Mouse (Mus musculus): ENCODE data around the gene Bach2. TPM values are rescaled to one million over a fixed set of nuclear protein-coding genes. Genes with fewer than 3 reads are reported as not detected.

Gene Bach2
- polyA plus RNA-seq, 1 experiment from 2014 or later, result 8.8 TPM

DNA sequence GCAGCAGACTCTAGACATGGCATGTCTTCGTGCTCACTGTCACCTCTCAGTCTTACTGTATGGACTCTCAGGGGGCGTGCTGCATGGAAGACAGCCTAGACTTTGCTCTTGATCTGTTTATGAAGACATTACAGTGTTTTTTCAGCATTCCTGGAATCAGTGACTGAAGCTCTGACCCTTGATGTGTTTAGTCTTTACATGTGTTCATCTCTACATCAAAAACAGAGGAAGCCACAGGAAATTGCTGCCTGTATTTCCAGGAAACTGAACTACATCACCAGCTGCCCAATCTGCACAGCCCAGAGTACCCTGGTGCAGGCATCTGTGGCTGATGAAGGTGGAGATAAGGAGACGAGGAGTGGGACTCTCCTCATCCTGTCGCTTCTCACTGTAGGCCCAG lies 52.8 kb downstream of the Bach2 start:
- Histone ChIP-seq H3K27me3 (ENCODE audit: insufficient read depth, poor library complexity, severe bottlenecking) (no peaks in the 10 kb centered on the region), H3K36me3 (no peaks in the 10 kb centered on the region), H3K9me3 (no peaks in the 10 kb centered on the region), H3K4me1 (peaks cover 51% of the 10 kb centered on the region), H3K4me3 (no peak overlapping the region), H3K27ac (0 out of 2 replicates have a peak overlapping the region, but pooled peaks have one; percentile 47)
- no peak for DNase-seq (ENCODE audit: low spot score)
- WGBS, result 57% methylated on average over 4 of the region's 4 CpGs

DNA sequence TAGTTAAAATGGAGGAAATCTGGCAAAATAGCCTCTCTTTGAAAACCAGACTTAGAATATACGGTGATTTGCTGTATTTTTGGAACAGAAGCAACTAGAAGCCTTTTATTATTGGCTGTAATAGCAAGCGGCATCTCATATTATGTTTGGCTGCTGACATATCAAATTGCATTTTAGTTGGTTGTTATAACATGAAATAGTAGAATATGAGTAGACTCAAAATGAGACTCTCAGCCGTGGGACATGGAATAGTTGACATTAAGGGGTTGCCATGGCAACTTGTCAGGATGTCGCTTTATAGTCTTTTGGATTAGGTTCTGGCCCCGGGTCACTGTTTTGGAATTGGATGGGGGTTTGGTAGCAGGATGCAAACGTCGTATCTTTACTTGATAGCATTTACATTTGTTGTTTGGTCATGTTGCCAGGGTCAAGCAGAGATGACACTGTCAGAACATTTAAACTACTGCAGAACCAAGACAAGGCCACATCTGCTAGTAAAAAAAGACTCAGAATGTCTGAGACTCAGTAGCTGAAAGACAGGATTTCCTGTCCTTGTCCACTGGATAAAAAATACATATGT lies 55.2 kb downstream of the Bach2 start:
- H3K4me3 ChIP-seq, result no peak overlapping the region
- no peaks in the 10 kb centered on the region for H3K9me3 ChIP-seq
- peaks cover 51% of the 10 kb centered on the region for H3K4me1 ChIP-seq
- WGBS, result 75% methylated on average over 7 of the region's 7 CpGs
- H3K36me3 ChIP-seq, result no peaks in the 10 kb centered on the region
- no peak overlapping the region for H3K27ac ChIP-seq
- H3K27me3 ChIP-seq (ENCODE audit: insufficient read depth, poor library complexity, severe bottlenecking), result no peaks in the 10 kb centered on the region
- no peak for DNase-seq (ENCODE audit: low spot score)

DNA sequence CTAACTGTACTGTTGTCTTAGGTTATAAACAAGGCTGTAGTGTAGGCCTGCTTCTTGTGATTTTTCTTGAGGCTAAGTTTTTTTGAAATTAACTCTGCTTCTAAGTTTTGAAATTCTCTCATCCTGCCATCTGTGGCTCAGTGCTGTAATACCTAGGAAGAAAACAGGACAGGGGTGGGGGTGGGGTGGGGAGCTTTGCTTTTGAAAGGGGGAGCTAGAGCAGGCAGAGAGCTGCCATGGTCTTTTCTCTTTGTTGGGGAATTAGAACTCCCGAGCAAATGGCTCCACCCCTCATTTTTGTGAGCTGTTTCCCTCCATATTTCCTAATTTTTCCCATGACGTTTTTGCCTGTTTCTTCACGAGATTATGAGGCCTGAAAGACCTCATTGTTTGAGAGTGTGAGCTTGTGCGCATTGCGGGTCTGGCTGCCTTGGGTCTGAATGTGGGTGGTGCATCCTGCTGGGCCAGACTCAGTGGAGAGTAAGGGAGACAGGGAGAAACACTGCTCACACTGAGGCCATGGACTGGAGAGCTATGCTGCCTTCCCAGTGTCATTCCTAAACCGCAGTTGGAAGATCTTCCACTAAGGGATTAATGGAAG lies 58.6 kb downstream of the Bach2 start:
- Histone ChIP-seq H3K27ac (peak overlapping the region; percentile 70), H3K9me3 (no peaks in the 10 kb centered on the region), H3K27me3 (ENCODE audit: insufficient read depth, poor library complexity, severe bottlenecking) (no peaks in the 10 kb centered on the region), H3K36me3 (no peaks in the 10 kb centered on the region), H3K4me3 (no peak overlapping the region), H3K4me1 (peaks cover 53% of the 10 kb centered on the region)
- WGBS, result 27% methylated on average over 6 of the region's 6 CpGs
- no peak for DNase-seq (ENCODE audit: low spot score)

DNA sequence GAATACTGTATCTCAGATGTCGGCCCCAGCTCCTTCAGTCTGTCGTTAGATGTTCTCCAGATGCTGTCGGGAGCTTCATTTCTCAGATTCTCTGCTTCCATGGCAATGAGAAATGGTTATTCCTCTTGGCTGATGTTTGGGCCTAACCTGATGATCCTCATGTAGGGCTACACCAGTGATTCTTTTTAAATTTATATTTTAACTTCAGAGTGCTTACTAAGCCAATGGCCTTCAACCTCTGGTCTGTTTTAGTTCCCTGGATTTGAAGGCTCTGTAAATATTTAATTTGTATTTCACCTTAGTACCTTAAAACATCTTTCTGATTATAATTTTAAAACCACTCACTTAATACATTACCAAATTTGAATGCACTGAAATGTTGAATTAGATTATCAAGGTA lies 60.6 kb downstream of the Bach2 start:
- WGBS, result 14% methylated on average over 3 of the region's 3 CpGs
- H3K27ac ChIP-seq, result peak overlapping the region; percentile 59; the same call in 1 of the 2 replicates

DNA sequence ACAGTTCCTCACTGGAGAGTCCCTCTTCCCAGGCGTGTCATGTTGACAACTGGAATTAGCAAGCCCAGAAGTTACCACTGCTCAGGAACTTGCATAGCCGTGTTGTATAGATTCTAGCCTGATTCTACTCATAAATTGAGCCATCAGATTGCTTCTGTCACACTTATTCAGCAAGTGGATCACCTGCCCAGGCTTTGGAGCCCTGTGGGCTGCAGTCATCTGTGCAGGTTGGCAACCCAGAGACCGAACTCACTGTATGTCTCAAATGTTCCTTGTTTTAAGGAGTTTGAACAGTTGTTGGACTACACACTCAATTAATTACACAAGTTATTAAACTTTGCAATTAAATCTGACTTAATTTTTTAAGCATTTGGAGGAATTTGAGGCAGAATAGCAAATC lies 61.4 kb downstream of the Bach2 start:
- H3K4me1 ChIP-seq, result peaks cover 80% of the 10 kb centered on the region
- no peaks in the 10 kb centered on the region for H3K36me3 ChIP-seq
- no peak overlapping the region for H3K4me3 ChIP-seq
- peak overlapping the region; percentile 59; the same call in 1 of the 2 replicates for H3K27ac ChIP-seq
- H3K27me3 ChIP-seq (ENCODE audit: insufficient read depth, poor library complexity, severe bottlenecking), result no peaks in the 10 kb centered on the region
- no peaks in the 10 kb centered on the region for H3K9me3 ChIP-seq
- 75% methylated on average over 3 of the region's 3 CpGs for WGBS
- no peak for DNase-seq (ENCODE audit: low spot score)

More for the DNA sequence above, 60.6 kb downstream of the Bach2 start:
- H3K36me3 ChIP-seq, result no peaks in the 10 kb centered on the region
- no peak for DNase-seq (ENCODE audit: low spot score)
- H3K4me1 ChIP-seq, result peaks cover 72% of the 10 kb centered on the region
- H3K4me3 ChIP-seq, result no peak overlapping the region
- no peaks in the 10 kb centered on the region for H3K9me3 ChIP-seq
- H3K27me3 ChIP-seq (ENCODE audit: insufficient read depth, poor library complexity, severe bottlenecking), result no peaks in the 10 kb centered on the region

DNA sequence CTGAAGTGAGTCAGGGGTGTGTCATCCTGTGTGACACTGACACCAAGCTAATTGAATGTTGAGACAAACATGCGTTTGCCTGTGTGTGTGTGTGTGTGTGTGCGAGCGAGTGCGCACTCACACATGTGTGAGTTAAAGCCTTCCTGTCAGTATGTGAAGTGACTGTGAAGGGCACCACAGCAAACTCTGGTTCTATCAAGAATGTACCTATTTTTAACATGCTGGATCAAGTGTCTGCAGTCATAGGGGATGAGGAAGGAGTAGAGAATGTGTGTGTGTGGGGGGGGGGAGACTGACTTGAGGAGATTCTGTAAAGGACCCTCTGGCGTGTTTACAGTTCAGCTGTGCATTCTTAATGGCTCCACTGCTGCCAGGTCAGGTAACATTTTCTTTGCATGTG lies 64.1 kb downstream of the Bach2 start:
- Histone ChIP-seq H3K4me3 (peak overlapping the region; percentile 41), H3K27me3 (ENCODE audit: insufficient read depth, poor library complexity, severe bottlenecking) (no peaks in the 10 kb centered on the region), H3K4me1 (peaks cover 95% of the 10 kb centered on the region), H3K36me3 (no peaks in the 10 kb centered on the region), H3K9me3 (no peaks in the 10 kb centered on the region), H3K27ac (peak overlapping the region; percentile 84)
- WGBS, result 26% methylated on average over 5 of the region's 5 CpGs
- no peak for DNase-seq (ENCODE audit: low spot score)

DNA sequence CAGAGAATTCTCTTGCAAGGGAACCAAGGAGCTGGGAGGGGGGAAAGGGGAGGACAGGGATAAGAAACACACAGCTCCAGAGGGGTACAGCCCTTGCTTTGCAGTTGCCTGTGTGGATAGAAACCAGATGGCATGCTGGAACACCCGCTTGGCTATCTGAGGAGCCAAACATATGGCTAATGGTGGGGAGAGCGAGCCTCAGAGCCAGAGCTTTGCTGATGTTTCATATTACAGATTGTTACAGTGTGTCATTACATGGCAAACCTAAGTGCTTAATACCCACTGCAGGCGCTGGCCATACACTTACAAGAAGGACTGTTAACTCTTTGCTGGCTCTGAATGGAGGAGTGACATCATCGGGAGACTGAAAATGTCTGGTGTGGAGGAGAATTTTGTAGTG lies 64.5 kb downstream of the Bach2 start:
- Histone ChIP-seq H3K27me3 (ENCODE audit: insufficient read depth, poor library complexity, severe bottlenecking) (no peaks in the 10 kb centered on the region), H3K4me1 (peaks cover 96% of the 10 kb centered on the region), H3K4me3 (peak overlapping the region; percentile 41), H3K9me3 (no peaks in the 10 kb centered on the region), H3K36me3 (no peaks in the 10 kb centered on the region), H3K27ac (peak overlapping the region; percentile 84)
- WGBS, result 13% methylated on average over 4 of the region's 4 CpGs
- peak; percentile 84 for DNase-seq (ENCODE audit: low spot score)

DNA sequence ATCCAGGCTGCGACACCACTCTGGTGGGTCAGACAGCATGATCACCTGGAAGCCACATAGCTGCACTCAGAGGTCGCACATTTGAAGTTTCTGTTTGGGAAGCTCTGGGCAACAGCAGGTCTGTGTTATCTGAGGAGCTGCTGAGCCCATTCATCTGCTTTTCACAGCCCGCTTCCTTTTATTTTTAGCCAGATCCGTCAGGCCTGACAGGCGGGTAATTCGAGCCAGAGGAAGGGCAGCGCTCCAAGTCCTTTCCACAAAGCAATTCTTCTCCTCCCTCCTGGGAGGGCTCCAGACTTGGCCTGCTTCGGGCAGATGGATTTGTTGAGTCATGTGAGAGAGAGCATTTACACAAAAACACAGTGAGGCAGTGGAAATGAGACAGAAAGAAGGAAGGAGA lies 65.1 kb downstream of the Bach2 start:
- H3K9me3 ChIP-seq, result no peaks in the 10 kb centered on the region
- peak; percentile 94 for DNase-seq (ENCODE audit: low spot score)
- H3K36me3 ChIP-seq, result no peaks in the 10 kb centered on the region
- H3K27ac ChIP-seq, result peak overlapping the region; percentile 84
- peaks cover 90% of the 10 kb centered on the region for H3K4me1 ChIP-seq
- H3K27me3 ChIP-seq (ENCODE audit: insufficient read depth, poor library complexity, severe bottlenecking), result no peaks in the 10 kb centered on the region
- peak overlapping the region; percentile 41 for H3K4me3 ChIP-seq
- WGBS, result 1% methylated on average over 8 of the region's 8 CpGs

DNA sequence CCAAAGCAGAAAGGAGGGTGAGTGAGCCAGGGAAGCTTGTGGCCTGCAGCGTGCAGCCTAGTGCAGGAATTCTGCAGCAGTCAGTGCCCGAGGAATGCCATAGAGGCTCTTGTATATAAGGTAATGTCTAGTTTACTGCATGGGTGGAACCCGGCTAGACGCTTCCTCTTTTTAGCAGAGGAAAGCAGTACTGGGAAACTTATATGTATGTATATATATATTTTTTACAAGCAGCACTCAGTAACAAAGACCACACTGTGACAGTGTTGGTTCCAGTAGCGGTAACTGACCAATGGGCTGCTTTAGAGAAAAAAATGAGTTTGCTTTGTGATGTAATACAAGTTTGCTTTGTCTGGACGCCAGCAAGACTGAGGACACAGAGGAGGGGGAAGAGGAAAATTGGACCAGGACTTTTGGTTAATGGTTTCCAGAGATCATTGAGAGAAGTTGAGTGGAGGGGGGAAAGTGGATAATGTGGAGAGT lies 65.7 kb downstream of the Bach2 start:
- H3K36me3 ChIP-seq, result no peaks in the 10 kb centered on the region
- peak overlapping the region; percentile 84 for H3K27ac ChIP-seq
- H3K4me1 ChIP-seq, result peaks cover 84% of the 10 kb centered on the region
- H3K4me3 ChIP-seq, result peak overlapping the region; percentile 15; the same call in 1 of the 2 replicates
- H3K9me3 ChIP-seq, result no peaks in the 10 kb centered on the region
- no peaks in the 10 kb centered on the region for H3K27me3 ChIP-seq (ENCODE audit: insufficient read depth, poor library complexity, severe bottlenecking)
- 37% methylated on average over 6 of the region's 6 CpGs for whole genome bisulfite sequencing
- DNase-seq (ENCODE audit: low spot score), result no peak

DNA sequence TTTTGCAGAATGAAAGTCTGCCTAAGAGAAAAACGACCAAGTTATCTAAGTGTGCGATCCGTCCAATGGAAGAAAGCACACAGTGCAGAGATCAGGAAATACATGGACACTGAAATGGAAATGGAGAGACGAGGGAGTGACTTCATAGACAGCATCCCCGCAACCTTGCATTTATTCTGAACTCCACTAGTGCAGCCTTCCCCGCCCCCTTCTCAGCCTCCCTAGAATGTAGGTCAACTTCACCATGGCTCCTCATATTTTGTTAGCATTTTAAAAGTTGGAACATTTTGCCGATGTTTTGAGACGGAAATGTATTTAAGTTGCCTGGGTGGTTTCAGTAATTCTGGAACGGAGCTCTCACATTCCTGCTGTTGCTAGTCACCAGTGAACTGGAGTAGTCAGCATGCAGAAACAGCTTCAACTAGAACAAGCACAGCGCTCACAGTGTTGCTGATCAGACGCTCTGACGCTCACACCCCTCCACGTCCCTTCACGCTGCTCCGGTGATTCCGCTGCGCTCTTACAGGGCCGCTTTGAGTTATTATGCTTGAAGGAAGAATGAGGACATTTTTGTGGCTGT lies 66.5 kb downstream of the Bach2 start:
- Histone ChIP-seq H3K9me3 (no peaks in the 10 kb centered on the region), H3K4me1 (peaks cover 82% of the 10 kb centered on the region), H3K27ac (peak overlapping the region; percentile 84), H3K36me3 (no peaks in the 10 kb centered on the region), H3K27me3 (ENCODE audit: insufficient read depth, poor library complexity, severe bottlenecking) (no peaks in the 10 kb centered on the region), H3K4me3 (no peak overlapping the region)
- peak; percentile 65 for DNase-seq (ENCODE audit: low spot score)
- 61% methylated on average over 18 of the region's 18 CpGs for WGBS

DNA sequence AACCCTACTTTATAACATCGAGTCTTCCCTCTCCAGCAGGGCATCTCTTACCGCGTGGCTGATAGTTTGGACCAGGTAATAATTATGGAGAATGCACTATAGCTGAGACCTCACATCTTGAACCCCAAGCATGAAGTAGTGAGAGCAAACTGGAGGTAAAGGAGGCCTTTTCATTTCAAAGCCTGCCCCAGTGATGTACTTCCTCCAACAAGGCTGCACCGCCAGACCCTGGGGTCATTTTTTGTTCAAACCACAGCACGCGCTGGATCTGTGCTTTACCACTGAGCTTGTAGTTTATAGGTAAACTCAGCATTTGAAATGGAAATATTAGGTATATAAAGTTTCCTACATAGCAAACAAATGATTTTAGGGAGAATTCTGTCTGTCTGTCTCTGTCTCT lies 67.1 kb downstream of the Bach2 start:
- peak; percentile 70 for DNase-seq (ENCODE audit: low spot score)
- Histone ChIP-seq H3K36me3 (no peaks in the 10 kb centered on the region), H3K4me1 (peaks cover 82% of the 10 kb centered on the region), H3K9me3 (no peaks in the 10 kb centered on the region), H3K27ac (peak overlapping the region; percentile 84), H3K27me3 (ENCODE audit: insufficient read depth, poor library complexity, severe bottlenecking) (no peaks in the 10 kb centered on the region), H3K4me3 (no peak overlapping the region)
- 77% methylated on average over 6 of the region's 6 CpGs for WGBS

DNA sequence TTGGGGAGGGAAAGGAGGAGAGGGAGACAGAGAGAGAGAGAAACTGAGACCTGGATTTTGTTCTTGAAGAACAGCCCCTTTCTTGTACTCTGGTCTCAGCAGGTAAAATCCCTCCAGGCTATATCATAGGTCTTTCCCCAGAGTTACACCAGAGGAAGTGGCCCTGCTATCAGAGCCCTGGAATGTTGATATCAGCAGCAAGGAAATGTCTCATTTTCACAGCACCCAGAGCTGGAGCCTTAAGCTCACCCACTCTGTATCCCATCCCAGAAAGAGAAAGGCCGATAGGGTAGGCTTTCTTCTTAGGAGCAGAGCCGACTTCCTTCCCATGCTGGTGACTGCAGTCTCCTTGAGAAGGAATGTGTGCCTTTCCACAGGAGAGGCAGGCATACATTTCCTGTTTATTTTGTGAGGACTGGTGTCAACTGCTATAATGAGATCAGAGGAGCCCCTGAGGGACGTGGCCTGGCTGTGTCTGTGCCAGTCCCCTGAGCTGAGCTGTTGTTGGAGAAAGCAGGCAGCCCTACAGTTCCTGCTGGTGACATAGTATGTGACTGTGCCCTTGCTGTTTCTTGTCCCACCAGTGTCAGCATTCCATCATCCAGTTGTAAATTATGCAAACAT lies 67.7 kb downstream of the Bach2 start:
- no peaks in the 10 kb centered on the region for H3K27me3 ChIP-seq (ENCODE audit: insufficient read depth, poor library complexity, severe bottlenecking)
- DNase-seq (ENCODE audit: low spot score), result peak; percentile 79
- WGBS, result 8% methylated on average over 3 of the region's 3 CpGs
- H3K27ac ChIP-seq, result peak overlapping the region; percentile 84
- H3K4me1 ChIP-seq, result peaks cover 79% of the 10 kb centered on the region
- no peaks in the 10 kb centered on the region for H3K9me3 ChIP-seq
- no peaks in the 10 kb centered on the region for H3K36me3 ChIP-seq
- no peak overlapping the region for H3K4me3 ChIP-seq

DNA sequence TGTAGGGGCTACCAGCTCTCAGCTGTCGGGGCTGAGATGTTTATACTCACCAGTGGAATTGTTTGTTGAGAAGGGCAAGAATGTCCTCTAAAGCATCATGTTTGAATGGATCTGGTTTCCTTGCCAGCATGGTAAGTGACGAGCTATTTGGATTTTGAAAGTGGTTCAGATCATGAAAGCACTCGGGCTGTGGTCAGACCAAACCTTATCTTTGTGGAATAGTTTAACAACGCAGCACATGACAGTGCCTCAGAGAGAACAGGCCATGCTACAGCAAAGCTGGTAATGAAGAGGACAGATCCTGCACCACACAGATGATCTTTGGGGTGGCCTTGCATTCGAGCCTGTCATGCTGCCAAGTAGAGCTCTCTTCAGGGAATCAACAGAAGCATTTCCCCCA lies 68.6 kb downstream of the Bach2 start:
- Histone ChIP-seq H3K4me1 (peaks cover 76% of the 10 kb centered on the region), H3K4me3 (no peak overlapping the region), H3K27ac (peak overlapping the region; percentile 84), H3K27me3 (ENCODE audit: insufficient read depth, poor library complexity, severe bottlenecking) (no peaks in the 10 kb centered on the region), H3K36me3 (no peaks in the 10 kb centered on the region), H3K9me3 (no peaks in the 10 kb centered on the region)
- 32% methylated on average over 5 of the region's 5 CpGs for WGBS
- peak; percentile 47 for DNase-seq (ENCODE audit: low spot score)
